Mouse (Mus musculus) granulocyte monocyte progenitor cell, adult 5-6 weeks (primary cell): ENCODE results near the gene Txndc17. TPM values are rescaled to one million over a fixed set of nuclear protein-coding genes. Genes with fewer than 3 reads are reported as not detected.
A peak's percentile ranks its signal among the peaks of the same experiment; 100 is the strongest.
"Not testable (repeated sequence)": the region's sequence is repeated elsewhere in the genome, so short reads cannot be mapped to it uniquely, and the experiment has no call there.

Experiments used
- ATAC-seq: replicated peaks from 2 replicates; pipeline ENCODE4 v1.8.0; 2016; ENCODE audit warnings: mild to moderate bottlenecking, moderate TSS enrichment, inconsistent platforms; ENCODE audit not compliant: poor library complexity, severe bottlenecking
- total RNA-seq, 2 experiments: library from RNA; stranded (forward) in 1 of 2; stranded (reverse) in 1 of 2; fragments of 200-712, 200-1000 nt in 1 of 2; fragments of >200 nt in 1 of 2; fragmentation: Nextera tagmentation in 1 of 2; gene quantifications; 2 replicates each; pipeline ENCODE4 v1.2.3; 2014 to 2017

Gene Txndc17
- total RNA-seq (2014; fragmentation: Nextera tagmentation), result 115 and 151 TPM in 2 replicates
- total RNA-seq (2017), result 36.3 and 66.3 TPM in 2 replicates

DNA sequence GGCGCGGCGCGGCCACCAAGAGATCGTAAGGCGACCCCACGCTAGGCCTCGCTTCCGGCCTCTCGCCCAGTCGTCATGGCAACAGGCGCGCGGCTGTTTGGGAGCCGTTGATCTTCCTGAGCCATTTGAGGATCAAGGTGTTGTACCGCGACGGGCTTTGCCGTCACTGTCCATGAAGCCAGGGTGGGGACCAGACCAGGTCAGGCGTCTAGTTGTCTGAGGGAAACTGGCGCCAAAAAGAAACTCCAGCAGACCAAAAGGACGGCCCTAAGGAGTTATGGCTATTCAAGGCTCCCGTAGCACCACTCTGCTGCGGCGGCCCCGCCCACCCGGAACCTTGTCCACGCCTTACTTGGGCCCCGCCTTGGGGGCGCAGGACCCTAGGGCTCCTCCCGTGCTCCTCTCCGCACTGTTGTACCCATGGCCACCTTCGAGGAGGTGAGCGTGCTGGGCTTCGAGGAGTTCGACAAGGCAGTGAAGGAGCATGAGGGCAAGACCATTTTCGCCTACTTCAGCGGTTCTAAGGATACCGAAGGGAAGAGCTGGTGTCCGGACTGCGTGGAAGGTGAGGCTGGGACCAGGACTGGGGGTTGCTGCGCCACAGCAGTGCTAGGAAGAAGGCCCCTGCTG lies at the start of gene Txndc17, which contains the start of gene 4933427D14Rik:
Txndc17 (plus strand) TSS at position 344 of the 630 bp plus-strand sequence.
4933427D14Rik (minus strand) TSS at position 256 of the 630 bp plus-strand sequence.
- ATAC-seq, result peak; percentile 87

DNA sequence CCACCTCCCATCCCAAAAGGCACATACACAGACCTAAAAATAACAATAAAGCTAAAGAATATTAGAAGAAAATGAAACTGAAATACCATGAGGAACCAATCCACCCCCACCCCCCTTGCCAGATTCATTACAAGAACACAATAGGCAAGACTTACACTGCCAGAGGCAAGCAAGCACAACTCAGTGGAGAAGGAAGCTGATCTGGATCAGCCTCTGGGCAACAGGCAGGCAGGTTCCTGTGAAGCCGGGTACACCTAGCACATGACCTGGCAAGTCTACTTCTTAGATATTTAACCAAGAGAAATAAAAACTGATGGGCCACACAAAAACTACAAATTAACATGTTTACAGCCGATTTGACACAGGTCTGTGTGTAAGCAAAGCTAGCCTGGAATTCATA lies 44.1 kb upstream of the Txndc17 start:
- no peak for ATAC-seq

DNA sequence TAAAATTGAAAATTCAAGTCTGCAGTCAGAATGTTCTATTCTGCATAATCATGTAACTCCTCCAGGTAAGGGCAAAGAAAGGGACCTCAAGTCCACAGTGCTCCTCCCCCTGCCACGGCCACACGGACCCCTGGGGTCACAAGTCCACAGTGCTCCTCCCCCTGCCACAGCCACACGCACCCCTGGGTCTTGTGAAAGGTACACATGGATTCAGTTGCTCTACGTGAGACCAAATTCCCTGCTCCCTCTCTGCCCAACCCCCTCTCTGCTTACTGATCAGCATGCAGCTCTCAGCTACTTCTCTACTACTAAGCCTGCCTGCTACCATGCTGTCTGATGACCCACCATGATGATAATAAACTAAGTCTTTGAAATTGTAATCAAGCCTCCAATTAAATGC lies 37.5 kb upstream of the Txndc17 start:
- ATAC-seq, result no peak

DNA sequence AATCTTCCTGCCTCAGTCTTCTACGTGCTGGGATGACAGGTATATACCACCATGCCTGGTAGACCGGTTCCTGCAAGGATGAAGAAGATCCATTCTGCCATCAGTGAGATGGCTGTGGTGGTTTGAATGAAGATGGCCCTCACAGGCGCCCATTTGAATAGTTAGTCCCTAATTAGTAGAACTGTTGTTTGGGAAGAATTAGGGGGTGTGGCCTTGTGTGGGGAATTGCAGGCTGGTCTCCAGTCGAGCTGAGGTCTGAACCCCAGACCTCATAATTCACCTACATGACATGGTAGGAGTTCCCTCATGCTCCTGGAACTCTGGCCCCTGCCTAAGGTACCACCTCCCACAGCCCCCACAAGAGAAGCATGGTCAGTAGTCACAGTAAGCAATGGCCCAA lies 35.4 kb upstream of the Txndc17 start:
- ATAC-seq, result not testable (repeated sequence)

DNA sequence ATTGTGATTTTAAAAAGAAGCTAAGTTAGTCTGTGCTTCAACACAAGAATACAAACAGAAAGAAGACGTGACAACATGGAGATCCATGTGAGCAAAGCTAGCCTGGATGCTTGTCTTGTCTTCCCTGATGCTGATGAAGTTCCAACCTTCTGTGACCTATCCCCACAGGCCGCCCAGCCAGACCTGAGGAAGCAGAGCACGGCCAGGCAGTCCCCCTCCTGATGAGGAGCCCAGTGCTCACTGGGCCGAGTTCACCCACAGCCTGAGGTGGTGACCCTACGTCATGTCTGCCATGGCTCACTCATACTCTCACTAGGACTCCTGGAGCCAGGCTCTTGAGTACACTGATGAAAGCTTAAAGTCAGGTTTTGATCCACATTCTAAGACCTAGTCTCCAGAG lies 33.8 kb upstream of the Txndc17 start:
- no peak for ATAC-seq

DNA sequence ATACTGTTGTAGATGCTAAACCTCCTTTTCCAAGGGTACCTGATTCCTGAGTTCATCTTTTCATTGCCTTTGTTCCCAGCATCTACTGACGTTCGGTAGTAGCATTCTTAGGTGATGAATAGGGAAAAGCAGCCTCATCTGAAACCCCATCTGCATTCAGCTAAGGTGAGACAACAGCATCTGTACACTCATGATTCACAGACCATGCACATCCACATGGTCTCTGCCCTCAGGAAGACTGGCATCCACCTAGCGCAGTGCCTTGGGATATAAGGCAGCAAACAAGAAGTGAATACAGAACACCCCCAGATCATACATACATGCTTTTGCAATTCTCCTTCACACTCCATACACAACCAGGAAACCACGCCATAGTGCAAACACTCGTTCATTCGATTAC lies 32.6 kb upstream of the Txndc17 start:
- ATAC-seq, result no peak

DNA sequence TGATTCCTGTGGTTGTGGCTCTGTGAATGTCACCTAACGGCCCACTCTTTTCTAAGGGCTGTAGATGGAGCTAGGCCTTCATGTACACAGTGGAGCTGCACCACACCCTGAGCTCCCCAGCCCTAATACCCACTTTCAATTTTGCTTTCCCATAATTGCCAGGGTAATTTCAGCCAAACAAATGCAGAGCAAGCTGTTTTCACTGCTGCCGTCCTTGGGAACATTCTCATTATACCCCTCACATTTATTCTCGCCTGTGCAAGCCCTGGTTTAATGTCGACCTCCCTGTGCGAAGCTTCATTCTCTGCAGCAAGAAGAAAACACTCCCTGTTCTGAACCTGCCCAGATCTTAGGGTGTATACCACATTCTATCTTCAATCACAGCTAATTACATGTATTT lies 31.4 kb upstream of the Txndc17 start:
- no peak for ATAC-seq

DNA sequence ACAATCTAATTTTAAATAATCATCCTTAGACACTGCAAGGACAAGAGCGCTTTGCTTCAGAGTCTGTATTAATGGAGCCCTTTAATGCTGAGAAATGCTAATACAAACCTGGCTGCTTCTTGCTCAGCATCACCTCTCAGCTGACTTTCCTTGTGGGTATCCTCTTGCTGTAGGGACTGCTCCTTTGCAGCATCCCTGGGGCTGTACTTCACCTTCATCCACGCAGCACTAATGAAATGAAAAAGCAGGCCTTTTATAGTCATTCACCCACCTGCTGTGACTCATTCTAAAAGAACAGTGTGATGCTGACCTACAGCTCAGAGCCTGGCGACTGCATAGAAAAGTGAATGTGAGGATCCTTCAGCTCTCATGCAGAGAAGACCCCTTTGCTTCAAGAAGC lies 30.8 kb upstream of the Txndc17 start:
- no peak for ATAC-seq

DNA sequence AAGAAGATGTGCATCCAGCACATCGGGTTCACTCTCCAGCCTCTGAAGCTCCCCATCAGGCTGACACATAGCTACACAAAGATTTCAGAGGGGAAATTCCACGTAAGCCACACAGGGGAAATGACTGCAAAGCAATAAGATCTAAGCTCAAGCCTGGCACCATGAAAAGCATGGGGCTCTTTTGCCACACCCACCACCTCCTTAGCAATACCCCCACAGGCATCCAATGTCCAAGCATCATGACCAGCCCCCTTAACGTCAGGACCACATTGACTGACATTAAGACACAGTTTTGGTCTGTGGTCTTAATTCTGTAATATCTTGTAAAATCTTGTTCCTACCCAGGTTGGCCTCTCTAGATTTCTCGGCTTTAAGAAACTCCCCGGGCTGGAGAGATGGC lies 26.8 kb upstream of the Txndc17 start:
- no peak for ATAC-seq

DNA sequence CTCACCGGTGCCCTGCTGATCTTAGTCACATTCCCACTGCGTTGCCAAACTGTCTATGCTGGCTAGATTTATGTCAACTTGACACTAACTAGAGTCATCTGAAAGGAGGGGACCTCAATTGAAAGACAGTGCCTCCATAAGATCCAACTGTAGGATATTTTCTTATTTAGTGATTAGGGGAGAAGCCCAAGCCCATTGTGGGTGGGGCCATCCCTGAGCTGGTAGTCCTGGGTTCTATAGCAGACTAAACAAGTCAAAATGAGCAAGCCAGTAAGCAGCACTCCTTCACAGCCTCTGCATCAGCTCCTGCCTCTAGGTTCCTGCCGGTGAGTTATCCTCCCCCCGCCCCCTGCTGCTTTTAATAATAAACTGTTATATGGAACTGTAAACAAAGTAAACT lies 26.2 kb upstream of the Txndc17 start:
- ATAC-seq, result no peak

DNA sequence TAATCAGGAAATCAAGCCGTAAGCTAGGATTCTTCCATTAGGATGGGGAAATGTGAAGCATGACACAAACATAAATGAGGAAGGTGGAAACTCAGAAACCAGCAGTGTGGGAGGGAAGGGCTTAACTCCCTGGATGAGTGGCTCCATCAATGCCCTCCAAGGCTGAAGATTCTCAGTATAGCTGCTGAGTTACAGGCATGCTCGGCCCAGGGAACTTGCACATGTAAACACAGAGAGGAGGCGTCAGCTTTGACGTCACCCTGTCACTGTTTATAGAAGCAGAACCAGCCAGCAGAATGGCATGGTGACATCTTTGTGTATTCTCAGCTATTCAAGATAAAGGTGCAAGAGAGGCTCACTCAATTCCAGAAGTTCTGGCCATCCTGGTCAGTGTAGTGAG lies 23.1 kb upstream of the Txndc17 start:
- no peak for ATAC-seq

DNA sequence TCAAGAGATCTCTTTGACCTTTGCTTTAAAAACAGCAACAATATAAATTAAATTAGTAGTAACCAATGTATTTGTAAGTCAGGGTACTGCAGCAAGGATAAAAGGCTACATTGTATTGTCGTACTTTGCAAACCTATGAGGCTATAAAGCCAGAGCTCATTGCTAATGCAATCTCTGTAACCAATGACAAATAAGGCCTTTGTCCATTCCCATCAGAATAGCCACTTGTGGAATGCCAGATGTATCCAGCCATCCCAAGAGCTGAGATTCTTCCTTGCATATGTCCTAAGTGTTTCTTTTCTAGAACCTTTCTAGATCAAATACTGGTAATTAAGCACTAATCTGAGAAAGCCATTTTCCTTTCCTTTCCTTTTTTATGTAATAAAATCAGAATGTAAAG lies 16.5 kb upstream of the Txndc17 start:
- no peak for ATAC-seq

DNA sequence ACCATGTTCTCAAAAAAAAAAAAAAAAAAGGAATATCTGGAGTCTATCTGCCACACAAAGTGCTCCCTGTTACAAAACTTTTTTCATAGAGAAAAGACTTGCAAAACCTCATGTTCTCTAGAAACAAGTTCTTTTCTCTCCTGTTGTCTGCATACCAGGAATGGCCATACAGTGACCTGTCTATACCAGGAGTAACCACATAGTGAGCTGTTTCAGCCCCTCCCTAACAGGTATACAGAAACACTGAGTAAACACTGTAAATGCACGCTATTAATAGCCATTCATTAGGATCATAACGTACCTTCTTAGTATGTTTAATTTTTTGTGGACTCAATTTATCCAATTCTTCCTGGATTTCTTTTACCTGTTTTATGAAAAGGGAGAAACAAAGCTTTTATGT lies 13.1 kb upstream of the Txndc17 start:
- ATAC-seq, result no peak

DNA sequence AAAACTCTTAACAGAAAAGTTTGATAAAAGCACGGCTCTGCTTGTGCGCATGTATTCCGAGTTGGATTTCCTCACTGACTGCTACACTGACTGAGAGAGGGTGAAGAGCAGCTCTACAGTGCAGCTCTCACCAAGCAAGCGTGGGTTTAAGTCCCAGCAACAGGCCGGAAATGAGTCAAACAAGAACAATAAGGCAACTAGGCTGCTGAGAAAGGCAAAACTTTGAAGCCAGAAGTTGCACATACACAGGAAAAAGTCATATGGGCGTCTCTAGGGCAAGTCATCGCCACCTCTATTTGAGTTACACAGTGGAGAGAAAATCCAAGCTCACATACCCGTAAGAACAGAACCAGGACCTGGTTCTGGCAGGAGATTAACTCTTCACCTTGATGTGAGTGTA lies 10.8 kb upstream of the Txndc17 start:
- ATAC-seq, result no peak

DNA sequence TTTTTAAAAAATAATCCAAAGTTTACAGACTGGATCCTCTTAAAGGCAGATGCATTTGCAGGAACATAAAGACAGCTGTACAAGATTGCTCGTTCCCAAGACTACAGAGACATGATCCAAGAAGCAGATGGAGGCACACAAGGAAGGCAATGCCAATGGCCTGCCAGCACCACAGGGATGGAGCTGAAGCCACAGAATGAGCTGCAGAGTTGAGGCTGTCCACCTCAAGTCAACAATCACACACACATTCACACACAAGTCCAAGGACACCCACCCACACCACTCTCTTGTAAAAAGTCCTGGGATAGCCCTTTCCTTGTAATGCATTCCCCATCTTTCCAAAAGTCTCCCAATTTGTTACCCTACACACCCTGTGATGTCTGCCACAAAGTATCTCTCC lies 3.9 kb upstream of the Txndc17 start:
- no peak for ATAC-seq

DNA sequence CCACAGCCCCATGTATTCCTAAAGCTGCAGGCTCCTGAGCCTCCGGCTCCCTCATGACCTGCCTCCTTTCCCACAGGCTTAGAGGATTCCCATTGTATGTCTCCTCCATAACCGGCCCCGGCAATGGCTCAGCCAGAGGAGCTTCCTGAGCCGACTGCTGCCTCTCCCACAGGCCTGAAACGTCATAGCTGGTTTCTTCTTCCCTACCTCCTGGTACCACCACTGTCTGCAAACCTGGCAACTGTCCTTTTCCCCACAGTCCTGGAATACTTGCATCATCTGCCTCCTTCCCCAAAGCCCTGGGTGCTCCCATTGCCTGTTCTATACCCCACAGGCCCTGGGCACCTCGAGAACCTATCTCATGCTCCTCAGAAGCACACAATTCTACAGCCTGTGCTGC lies 2.1 kb upstream of the Txndc17 start:
- no peak for ATAC-seq

DNA sequence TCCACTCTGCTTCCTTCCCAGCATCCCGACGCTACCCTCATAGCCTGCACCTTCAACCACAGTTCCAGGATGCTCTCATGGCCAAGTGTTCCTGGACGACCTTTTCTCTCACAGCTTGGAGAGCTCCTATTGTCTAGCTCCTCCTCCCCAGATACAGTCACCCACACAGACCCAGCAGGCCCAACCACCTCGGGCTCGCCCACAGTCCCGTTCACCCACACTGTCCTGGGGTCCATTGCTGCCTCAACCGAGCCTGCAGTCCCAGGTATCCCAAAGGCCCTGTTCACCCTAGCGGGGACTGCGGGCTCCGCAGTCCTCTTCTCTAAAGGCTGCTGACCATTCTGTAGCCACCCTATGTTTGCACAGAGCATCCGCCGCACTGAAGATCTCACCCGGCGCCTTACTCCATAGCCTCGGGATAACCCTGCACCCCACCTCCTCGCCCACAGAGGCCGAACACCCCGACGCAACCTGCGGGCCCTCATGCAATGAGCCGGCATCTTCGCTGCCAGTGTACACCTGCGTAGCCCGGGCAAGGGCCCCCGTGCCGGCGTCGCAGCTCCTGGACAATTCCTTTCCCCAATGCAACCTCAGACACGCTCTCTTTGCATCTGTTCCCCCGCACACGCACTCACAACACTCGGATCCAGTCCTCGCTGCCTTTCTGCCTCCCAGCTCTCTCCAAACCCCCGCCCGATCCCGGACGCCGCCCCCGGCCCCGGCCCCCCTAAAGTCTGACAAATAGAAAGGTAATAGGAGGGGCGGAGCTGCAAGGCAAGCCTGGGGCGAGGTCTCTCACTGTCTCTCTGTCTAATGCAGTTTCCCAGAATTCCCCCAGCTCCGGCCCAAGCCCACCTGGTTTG lies 775 bp upstream of the Txndc17 start, which contains the start of gene Gm43951:
Gm43951 (minus strand) TSS at position 500 of the 863 bp plus-strand sequence.
- peak; percentile 28 for ATAC-seq

DNA sequence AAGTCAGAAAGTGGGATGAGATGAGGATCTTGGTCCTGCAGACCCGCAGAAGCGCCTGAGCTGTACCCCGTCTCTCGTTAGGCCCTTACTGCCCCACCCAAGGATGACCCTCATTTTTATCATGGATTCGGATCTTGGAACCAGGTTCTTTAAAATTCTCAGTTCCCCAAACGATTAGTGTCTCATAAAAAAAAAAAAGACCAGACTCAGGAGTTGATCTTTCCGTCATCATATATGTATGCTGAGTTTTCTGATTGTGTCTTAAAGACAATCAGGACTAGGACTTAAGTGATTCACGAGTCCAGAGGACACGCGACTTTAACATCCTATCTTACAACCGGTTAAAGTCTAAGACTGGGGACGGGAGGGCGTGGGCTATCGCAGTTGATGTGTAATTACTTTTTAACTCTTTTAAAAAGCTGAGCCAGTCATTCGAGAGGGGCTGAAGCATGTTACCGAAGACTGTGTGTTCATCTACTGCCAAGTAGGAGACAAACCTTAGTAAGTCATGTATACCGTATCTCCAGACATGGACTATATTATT lies 559 bp downstream of the Txndc17 start:
- no peak; the same call in 1 of the 2 replicates for ATAC-seq

DNA sequence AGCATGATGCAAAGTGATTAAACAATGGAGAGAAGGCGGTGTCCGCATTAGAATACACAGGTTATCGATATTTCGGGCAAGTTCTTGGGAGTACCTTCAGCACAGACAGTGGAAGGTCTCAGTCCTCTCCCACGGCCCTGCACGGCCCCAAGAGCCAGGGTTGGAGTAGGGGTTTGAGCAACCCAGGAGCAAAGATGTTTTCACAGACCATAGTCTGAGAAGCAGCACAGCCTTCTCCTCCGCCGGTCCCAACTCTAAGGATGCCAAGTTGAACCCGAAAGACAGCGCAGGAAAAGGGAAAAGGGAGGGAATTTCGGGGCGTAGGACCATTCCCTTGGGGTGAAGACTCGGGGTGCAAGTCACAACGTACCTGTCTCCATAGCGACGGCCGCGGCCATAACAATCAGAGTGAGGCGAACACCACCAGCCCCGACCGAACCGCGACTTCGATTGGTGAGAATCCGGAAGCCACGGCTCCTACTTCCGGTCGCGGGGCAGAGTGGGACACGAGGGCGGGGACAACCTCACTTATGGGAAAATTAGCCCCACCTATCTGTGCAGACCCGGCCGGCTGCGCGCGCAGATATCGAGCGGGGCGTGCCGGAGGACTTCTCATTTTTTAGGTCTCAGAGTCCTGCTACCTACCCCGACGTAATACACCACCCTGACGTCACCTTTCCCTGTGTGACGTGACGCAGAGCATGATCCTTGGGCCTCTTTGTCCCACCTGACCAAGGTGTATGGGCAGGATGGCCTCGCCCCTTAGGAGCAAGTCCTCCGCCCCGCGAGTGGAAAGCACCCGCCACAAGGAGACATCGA lies 7.5 kb downstream of the Txndc17 start:
- ATAC-seq, result peak; percentile 90

DNA sequence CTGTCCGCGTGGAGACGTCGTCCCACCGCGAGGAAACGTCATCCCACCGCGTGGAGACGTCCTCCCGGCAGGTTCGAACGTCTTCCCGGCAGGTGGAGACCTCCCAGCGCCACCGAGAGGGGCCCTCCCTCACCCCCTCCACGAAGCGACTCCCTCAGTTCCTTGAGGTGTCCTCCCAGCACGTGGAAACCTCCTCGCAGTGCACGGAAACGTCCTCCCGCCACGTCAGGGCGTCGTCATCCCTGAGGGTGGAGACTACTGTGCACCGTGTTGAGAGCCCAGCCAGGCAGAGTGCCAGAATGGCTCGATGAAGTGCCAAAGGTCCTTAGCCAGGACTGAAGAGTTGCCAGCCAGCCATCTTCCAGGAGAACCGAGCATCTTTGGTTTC lies 8.1 kb downstream of the Txndc17 start, which contains the start of gene Med31:
Med31 (minus strand) TSS at position 183 of the 388 bp plus-strand sequence.
- peak; percentile 63 for ATAC-seq
